16 mouse cellular contexts compared by ENCODE assay signal in the genomic region with DNA sequence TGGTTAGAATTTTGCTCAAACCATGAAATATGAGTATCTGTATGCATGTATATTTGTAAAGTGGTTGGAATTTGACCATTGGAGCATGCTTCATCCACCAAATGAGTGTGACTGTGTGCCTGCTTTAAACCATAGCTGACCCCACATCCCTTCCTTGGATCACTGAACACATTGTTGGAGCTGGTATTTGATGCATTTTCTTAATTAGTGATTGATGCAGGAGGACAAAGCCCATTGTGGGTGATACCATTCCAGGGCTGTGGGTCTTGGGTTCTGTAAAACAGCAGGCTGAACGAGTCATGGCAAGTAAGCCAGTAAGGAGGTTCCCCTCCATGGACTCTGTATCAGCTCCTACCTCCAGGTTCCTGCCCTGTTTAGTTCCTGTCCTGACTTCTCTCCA.
"Had no signal": no experiment of that assay in that cellular context is flagged by ENCODE, and none has a peak within 500 bp of the region (broad histone marks: within the 10 kb centered on the region; RNA-seq: fewer than 3 reads in every experiment).

No protein-coding gene starts in this region.

- H3K9me3 ChIP-seq: limb, embryonic 15.5 days; liver, embryonic 12.5 days; megakaryocyte, embryonic 14.5 days; midbrain, embryonic 13.5 days; neural tube, embryonic 13.5 days had no signal

- H3K36me3 ChIP-seq: limb, embryonic 15.5 days; midbrain, embryonic 13.5 days; neural tube, embryonic 13.5 days had no signal

- H3K9ac ChIP-seq: limb, embryonic 15.5 days; liver, embryonic 12.5 days; lung, embryonic 14.5 days; midbrain, embryonic 13.5 days; neural tube, embryonic 13.5 days had no signal

- H3K27ac ChIP-seq: limb, embryonic 15.5 days; liver, embryonic 12.5 days; macrophage; midbrain, embryonic 13.5 days; neural tube, embryonic 13.5 days had no signal

- H3K4me1 ChIP-seq: limb, embryonic 15.5 days; liver, embryonic 12.5 days; megakaryocyte, embryonic 14.5 days; midbrain, embryonic 13.5 days; neural tube, embryonic 13.5 days had no signal

- H3K4me3 ChIP-seq: limb, embryonic 15.5 days; liver, embryonic 12.5 days; megakaryocyte, embryonic 14.5 days; midbrain, embryonic 13.5 days; myocyte; neural tube, embryonic 13.5 days had no signal

- DNase-seq: kidney, postnatal 10 days; layer of hippocampus, adult 9-11 months; layer of hippocampus, postnatal 36 days; lung, embryonic 14.5 days; lung, postnatal 10 days; right cerebral cortex, adult 18-20 months; right cerebral cortex, postnatal 25 days; thymus, postnatal 4 days had no signal

- H3K27me3 ChIP-seq: limb, embryonic 15.5 days; liver, embryonic 12.5 days; megakaryocyte, embryonic 14.5 days; midbrain, embryonic 13.5 days; neural tube, embryonic 13.5 days had no signal

- ATAC-seq: intestine, embryonic 16.5 days; liver, embryonic 12.5 days; midbrain, embryonic 13.5 days had no signal

- H3K4me2 ChIP-seq: limb, embryonic 15.5 days; liver, embryonic 12.5 days; lung, embryonic 14.5 days; midbrain, embryonic 13.5 days; neural tube, embryonic 13.5 days had no signal
